Mouse (Mus musculus): ENCODE data around the gene Kif5c. TPM values are rescaled to one million over a fixed set of nuclear protein-coding genes. Genes with fewer than 3 reads are reported as not detected.

Kif5c gene
- total RNA-seq, 2 experiments from 2014 or later = 0.84 TPM; not detected in 1

GRCm38 (mm10) chr2:49735386-49735785 is 116.3 kb downstream of the Kif5c start:
- ATAC-seq (replicated peaks; ENCODE audit: low FRiP score, poor library complexity, severe bottlenecking) = no peak

GRCm38 (mm10) chr2:49739046-49739445 is 119.9 kb downstream of the Kif5c start:
- no peak for ATAC-seq (replicated peaks; ENCODE audit: low FRiP score, poor library complexity, severe bottlenecking)

DNA sequence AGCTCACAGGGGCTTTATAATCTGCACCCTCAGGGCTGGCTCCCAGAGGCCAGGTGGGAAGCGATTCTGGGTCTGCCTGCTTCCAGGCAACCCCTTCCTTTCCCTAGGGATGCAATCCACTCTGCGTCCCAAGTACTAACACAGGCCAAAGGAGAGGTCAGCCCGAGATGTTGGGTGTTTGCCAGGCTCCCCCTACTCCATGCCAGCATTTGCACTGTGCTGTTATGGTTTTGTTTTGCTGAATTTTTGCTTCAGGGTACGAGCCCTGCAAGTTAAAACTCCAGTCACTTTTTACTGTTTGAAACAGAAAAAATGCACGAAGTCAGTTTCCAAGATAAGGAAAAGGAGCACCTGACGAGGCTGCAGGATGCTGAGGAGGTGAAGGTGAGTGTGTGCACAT is 121.9 kb downstream of the Kif5c start:
- no peak for ATAC-seq (replicated peaks; ENCODE audit: low FRiP score, poor library complexity, severe bottlenecking)

DNA sequence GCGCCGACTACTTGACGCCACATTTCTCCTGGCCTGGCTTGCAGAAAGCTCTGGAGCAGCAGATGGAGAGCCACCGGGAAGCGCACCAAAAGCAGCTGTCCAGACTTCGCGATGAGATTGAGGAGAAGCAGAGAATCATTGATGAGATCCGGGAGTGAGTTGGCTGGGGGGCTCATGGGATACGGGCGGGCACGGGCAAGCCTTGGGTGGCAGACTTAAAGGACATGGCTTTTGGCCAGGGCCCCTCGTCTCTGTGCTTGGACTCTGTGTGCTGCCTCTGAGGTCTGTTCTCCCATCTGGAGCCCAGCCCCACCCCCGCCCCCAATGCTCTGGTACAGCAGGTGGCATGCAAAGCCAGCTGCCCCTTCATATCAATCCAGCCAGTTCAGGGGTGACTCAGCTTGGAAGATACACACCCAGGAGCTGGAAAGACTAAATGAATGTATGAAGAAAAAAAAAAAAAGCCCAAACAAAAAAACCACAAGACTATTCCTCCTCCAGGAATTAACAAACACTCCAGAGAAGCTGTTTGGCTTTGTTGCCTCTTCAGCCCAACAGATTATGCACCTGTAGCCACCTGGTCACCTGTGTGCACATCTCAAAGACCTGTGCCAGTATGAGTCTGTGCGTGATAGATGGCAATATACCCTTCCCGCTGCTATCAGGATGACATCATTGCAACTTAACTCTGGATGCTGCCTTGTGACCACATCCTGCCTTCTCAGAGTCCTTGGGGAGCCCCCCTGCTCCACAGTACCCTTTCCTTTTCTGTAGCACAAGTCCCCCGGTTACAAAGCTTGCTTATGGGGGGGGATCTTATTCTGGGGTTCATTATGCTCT is 123.0 kb downstream of the Kif5c start:
- no peak for ATAC-seq (replicated peaks; ENCODE audit: low FRiP score, poor library complexity, severe bottlenecking)

DNA sequence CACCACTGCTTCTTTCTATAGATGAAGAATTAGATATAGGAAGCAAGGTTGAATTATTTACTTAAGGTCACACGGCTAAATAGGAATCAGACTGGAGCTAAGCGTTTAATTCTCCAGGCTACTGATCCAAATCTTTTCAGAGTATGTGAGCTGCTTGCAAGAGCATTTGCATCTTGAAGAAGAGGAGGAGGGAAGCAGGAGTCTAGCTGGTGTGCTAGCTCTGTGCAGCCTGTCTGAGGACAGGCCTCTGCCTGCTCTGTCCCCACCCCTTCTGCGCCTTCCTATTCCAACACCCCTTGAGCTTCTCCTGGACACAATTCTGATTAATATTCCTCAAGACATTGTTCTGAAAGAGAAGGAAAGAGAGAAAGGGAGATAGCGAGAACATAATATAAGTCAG is 123.8 kb downstream of the Kif5c start:
- ATAC-seq (replicated peaks; ENCODE audit: low FRiP score, poor library complexity, severe bottlenecking) = no peak

GRCm38 (mm10) chr2:49743775-49744174 is 124.7 kb downstream of the Kif5c start:
- no peak for ATAC-seq (replicated peaks; ENCODE audit: low FRiP score, poor library complexity, severe bottlenecking)

DNA sequence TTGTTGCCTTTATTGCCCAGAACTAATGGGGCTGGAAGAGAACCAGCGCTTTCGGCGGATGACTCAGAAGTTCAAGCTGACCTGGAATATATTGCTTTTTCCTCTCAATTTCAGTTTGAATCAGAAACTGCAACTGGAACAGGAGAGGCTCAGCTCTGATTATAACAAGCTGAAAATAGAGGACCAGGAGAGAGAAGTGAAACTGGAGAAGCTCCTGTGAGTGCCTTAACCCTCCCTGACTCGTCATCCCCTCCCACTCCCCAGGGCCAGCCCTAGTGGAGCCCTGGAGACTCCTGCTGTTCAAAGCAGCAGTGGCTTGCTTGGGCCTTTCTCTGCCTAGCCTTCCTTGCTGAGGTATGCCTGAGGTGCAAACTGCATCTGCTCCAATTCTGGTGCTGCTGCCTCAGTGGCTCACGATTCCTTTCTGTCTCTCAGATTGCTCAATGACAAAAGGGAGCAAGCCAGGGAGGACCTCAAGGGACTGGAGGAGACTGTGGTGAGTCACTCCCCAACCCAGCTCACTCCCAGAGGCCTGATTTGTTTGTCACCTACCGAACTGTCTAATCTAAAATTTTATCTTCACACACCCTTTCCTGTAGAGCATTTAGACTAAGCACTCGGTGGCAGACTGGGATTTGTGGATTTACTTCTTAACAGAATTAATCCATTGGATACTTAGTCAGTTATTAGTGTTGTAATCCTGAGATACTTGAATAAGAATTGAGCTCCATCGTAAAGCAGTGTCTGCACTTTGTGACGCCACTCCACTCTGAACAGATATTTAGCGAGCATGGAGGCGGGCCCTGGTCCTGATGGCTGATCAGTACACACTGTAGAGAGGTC is 125.4 kb downstream of the Kif5c start:
- no peak for ATAC-seq (replicated peaks; ENCODE audit: low FRiP score, poor library complexity, severe bottlenecking)

GRCm38 (mm10) chr2:49745094-49745781 is 126.1 kb downstream of the Kif5c start:
- ATAC-seq (replicated peaks; ENCODE audit: low FRiP score, poor library complexity, severe bottlenecking) = no peak

DNA sequence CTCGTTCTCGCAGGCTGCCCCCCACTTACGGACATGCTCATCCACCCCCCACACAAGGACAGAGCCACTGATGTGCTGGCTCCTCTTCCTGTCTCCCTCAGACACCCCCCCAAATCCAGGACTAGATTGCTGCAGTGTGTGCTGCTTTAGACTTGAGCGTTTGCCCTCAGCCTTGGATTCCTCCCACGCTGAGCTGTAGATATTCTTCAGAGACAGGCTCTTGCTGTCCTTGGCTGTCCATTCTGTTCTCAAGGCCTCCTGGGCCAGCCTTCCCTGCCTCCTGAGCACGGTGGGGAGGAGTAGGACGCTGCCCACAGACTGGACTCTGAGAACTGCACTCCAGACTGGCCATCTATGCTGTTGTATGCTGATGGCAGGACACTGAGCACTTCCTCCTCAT is 127.8 kb downstream of the Kif5c start:
- ATAC-seq (replicated peaks; ENCODE audit: low FRiP score, poor library complexity, severe bottlenecking) = no peak

GRCm38 (mm10) chr2:49747670-49748069 is 128.6 kb downstream of the Kif5c start:
- ATAC-seq (replicated peaks; ENCODE audit: low FRiP score, poor library complexity, severe bottlenecking) = no peak

DNA sequence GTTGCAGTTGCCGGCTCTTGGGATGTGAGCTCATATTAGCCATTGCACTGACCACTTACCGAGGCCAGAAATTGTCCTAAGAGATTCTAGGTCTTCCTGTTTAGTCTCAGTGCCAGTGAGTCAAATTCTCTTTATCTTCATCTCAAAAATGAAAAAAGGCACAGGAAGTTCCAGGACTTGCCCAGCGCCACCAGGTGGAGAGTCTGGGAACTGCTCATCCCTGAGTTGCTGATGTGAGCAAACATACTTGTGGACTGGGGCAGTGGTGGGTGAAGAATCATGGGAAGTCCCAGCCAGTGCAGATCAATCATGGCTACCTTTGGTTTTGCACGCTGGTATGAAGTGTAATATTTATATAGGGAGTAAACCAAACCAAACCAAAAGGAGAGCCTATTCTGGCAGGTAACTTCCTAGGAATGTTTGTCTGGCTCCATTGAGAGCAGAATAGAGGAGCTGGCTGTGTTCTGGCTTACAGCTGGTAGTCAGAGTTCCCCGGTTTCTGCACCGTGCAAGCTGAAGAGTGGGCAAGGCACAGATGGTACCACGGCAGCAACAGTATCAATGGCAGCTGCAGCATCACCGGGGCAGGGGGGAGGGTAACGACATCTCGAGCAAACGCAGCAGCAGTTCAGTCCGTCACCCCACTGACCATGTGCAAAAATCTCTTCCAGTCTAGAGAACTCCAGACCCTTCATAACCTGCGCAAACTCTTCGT is 129.7 kb downstream of the Kif5c start:
- ATAC-seq (replicated peaks; ENCODE audit: low FRiP score, poor library complexity, severe bottlenecking) = no peak

GRCm38 (mm10) chr2:49749730-49750576 is 130.9 kb downstream of the Kif5c start:
- no peak for ATAC-seq (replicated peaks; ENCODE audit: low FRiP score, poor library complexity, severe bottlenecking)

GRCm38 (mm10) chr2:49751544-49752210 is 132.6 kb downstream of the Kif5c start:
- ATAC-seq (replicated peaks; ENCODE audit: low FRiP score, poor library complexity, severe bottlenecking) = no peak

DNA sequence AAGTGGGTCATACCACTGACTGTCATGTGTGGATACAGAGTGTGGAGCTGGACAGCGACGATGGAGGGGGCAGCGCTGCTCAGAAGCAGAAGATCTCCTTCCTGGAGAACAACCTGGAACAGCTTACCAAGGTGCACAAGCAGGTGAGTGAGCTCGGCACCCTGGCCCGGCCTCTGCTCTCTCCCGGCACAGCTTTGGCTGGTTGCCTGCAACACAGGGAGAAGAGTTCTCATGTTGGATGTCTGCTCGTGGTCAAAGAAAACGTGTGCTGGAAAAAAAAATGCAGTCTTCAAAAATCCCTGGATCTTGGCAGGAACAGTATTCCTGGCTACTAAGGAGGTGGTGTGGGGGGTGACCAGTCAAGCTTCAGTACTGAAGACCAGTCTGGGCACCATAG is 133.1 kb downstream of the Kif5c start:
- no peak for ATAC-seq (replicated peaks; ENCODE audit: low FRiP score, poor library complexity, severe bottlenecking)

DNA sequence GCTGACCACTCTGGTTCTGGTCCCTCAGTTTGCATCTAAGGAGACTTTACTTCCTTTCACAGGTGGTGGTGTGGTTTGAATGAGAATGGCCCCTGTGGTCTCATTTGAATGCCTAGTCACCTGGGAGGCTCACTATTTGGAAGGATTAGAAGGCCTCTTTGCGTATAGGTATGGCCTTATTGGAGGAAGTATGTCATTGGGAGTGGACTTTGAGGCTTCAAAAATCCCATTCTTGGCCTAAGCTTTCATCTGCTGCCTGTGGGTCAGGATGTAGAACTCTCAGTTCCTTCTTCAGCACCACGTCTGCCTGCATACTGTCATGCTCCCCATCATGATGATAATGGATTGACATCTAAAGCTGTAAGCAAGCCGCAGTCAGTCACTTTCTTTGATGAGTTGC is 134.0 kb downstream of the Kif5c start:
- ATAC-seq (replicated peaks; ENCODE audit: low FRiP score, poor library complexity, severe bottlenecking) = no peak

GRCm38 (mm10) chr2:49755054-49755453 is 136.0 kb downstream of the Kif5c start:
- no peak for ATAC-seq (replicated peaks; ENCODE audit: low FRiP score, poor library complexity, severe bottlenecking)

GRCm38 (mm10) chr2:49757616-49758015 is 138.5 kb downstream of the Kif5c start:
- ATAC-seq (replicated peaks; ENCODE audit: low FRiP score, poor library complexity, severe bottlenecking) = no peak

- ATAC-seq (replicated peaks; ENCODE audit: low FRiP score, poor library complexity, severe bottlenecking) = peak; percentile 80
These were observed 145.3 kb downstream of the Kif5c start for GRCm38 (mm10) chr2:49764331-49764946.

Measured in erythroid progenitor cell, adult 5-6 weeks (primary cell).